Mouse (Mus musculus) urinary bladder, postnatal 36 days (tissue): ENCODE results near the gene Tmsb15b2.
A peak's percentile ranks its signal among the peaks of the same experiment; 100 is the strongest.
"Not testable (repeated sequence)": the region's sequence is repeated elsewhere in the genome, so short reads cannot be mapped to it uniquely, and the experiment has no call there.

Experiments used
- DNase-seq, 2 experiments: peaks; one replicate each; pipeline ENCODE4 v3.0.0; 2022; ENCODE audit warnings: low spot score in 2 of 2, mixed read lengths in 1 of 2

Tmsb15b2 gene

GRCm38 (mm10) chrX:136975397-136975796 is at the start of gene Tmsb15b2:
Tmsb15b2 (minus strand) TSS chrX:136975497.
- DNase-seq: not testable (repeated sequence)

- peak; percentile 22 to 46 for DNase-seq
Measured at GRCm38 (mm10) chrX:137019310-137019709, 44.0 kb upstream of the Tmsb15b2 start.

DNA sequence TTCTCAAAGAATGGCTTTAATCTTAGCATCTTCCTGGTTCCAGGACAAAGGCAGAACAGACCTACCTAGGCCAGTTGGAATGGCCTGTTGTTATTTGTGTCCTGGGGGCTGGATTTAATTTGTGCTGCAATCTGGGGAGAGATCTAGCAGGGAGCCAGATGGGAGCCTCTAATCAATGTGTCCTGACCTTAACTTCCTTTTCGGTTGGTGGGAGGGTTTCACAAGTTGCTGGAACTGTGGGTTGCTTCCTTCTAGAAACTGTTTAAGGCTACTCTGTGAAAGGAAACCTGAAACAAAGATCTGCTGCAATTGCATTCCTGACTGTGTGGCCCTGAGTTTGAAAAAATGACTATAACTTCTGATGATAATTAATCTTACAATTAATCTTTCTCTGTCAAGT is 42.4 kb upstream of the Tmsb15b2 start:
- DNase-seq: no peak

DNA sequence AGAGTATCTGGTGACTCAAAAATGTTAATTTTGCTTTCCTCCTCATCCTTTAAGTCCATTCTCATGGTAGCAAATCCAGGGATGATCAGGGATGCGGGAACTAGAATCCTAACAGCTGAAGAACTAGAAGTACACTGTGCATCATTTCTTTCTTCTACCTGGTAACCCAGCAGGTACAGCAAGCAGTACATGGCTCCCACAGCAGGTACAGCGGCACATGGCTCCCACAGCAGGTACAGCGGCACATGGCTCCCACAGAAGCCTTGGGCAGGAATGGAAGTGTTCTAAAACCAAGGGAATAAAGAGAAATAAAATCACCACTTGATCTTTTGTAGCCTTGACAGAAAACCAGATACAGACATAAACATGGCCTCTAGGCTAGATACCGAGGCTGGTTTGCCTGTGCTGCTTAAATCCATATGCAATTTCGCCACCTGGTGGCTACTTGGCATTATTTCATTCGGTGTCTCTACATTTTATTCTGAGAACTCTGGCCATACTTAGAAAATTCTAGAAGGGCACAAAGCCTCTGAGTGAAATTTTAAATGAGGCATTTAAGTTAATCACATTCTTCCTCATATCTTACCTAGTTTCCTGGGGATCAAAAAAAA is 39.9 kb upstream of the Tmsb15b2 start:
- peak in 1 of 2 experiments; percentile 22 for DNase-seq

DNA sequence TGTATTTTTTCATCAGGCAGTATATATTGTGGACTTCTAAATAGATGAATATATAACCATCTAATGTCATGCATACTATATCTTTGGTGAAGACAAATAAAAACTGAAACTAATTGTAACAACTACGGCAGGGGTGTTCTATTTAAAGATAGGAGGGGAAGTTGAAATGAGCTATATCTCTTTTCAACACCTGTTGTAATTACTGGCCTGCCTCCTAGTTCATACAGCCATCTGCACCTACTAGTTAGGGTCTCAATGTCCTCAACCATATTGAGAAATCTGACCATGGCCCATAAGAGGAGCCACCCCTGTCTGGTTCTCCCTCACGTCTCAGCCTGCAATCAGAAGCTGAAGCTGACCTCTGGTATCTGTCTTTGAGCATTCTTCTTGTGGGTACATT is 21.0 kb upstream of the Tmsb15b2 start:
- no peak for DNase-seq

DNA sequence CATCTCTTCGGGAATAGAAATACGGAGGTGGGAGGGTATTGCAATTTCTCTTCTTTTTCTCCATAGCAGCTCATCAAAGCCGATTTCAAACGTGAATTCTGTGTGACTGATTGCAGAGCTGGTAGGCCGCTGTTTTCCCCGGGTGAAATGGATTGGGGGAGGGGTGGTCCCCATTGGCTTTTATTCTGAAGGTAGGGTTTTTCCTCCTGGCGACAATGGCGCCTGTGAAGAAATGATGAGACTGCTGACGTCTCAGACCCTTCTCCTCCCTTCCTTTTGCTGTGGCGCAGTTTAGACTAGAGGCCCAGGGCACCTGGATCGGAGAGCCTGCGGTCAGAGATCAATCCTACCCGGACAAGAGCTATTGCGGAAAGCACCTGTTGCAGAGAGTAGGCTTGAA is 18.3 kb upstream of the Tmsb15b2 start:
- no peak for DNase-seq

GRCm38 (mm10) chrX:136992978-136993547 is 17.8 kb upstream of the Tmsb15b2 start, which contains the start of gene Zcchc18:
Zcchc18 (plus strand) TSS chrX:136993155.
- peak in 1 of 2 experiments; percentile 5 for DNase-seq

DNA sequence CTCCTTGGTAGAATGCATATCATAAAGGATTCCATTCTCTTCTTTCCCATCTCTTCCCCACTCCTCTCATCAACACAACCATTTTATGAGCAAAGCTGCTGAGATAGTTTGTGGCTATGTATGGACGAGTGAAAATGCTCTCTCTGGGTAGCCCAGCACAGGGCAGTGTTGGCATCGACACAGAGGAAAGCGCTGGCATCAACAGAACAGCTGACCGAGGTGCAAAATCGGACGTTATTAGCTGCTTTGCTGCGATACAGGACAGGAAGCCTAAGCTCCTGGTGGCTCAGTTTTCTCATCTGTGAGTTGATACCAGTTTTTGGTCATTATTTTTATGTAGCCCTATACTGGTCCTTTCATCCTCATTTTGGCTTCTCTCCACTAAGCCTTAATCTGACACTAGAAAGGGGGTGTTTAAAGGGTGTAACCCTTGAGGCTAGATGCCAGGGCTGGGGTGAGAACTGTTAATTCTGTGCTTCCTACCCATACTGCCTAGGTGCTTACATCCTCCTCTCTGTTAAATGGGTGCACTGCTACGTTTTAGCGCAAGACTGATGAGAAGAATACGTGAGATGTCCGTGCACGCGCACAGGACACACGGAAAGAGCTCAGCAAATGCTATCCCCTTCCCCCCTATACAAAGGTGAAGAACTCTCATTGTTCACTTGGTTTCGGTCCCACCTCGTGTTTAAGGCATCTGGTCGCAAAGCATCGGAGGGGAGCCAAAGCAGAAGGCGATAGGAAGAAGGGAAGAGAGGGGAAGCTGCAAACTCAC is 17.1 kb upstream of the Tmsb15b2 start:
- DNase-seq: no peak

- no peak for DNase-seq
Measured at GRCm38 (mm10) chrX:136991274-136991673, 16.0 kb upstream of the Tmsb15b2 start.

DNA sequence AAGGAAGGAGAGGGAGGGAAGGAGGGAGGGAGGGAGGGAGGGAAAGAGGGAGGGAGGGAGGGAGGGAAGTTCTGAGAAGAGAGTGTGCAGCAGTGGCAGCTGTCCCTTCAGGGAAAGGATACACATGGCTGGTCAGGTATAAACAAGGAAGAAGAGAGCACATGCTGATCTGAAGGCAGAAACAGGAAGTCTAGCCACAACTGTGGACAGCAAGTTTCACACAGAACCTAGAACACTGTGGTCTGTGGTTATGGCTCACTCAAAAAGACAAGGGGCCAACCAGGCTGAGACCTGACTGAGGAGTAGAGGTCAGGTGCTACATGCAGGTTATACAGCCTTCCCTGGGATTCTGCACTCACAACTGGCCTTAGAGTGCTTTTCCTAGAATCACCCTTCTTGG is 10.7 kb upstream of the Tmsb15b2 start:
- DNase-seq: no peak

DNA sequence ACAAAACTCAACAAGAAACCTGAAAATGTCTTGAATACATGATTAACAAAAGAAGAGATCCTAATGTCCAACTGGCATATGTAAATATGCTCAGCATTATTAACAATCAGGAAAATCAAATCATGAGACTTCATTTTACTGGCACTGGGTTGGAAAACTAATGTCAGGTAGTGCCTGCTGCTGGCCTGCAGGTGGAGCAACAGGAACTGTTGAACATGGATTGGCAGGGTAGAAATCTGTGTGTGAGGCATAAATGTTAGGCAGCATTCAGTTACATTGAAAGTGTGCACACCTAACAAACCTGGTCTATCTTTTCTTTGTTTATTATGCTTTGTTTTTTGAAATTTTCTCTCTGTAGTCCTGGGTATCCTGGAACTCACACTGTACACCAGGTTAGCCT is 3.3 kb upstream of the Tmsb15b2 start:
- DNase-seq: no peak

DNA sequence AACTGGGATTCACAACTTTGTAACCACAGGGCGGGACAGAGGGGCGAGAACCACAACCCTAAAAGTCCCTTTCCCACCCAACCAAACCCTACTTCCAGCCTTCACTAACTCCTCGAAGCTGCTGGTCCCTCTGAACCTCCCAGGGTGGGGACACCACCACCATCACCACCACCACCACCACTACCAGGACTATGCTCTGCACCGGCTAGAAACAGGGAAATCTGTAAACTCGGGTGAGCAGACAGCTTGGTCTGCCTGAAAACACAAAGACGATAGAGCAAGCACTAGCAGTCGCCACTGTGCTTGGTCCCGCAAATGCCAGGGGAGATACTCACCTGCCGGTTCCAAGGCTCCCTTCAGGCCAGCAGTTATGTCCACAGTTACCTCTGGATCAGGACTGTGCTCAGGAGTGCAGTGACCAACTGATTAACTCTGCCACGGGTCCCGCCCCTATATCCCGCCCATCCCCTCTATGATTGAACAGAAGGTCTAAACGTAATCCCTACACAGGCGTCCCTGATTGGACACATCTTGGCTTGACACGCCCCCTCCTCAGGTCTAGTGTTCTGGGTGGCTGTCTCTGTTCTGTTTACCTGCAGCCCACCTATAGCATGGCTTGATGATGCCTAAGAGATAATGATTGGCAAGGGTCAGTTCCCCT is 1.3 kb upstream of the Tmsb15b2 start, which contains the start of the genes Tmsb15l and Tmsb15b1:
Tmsb15l (minus strand) TSS at position 446 of the 661 bp plus-strand sequence.
Tmsb15b1 (minus strand) TSS at position 451 of the 661 bp plus-strand sequence.
- peak; percentile 1 to 14 for DNase-seq

DNA sequence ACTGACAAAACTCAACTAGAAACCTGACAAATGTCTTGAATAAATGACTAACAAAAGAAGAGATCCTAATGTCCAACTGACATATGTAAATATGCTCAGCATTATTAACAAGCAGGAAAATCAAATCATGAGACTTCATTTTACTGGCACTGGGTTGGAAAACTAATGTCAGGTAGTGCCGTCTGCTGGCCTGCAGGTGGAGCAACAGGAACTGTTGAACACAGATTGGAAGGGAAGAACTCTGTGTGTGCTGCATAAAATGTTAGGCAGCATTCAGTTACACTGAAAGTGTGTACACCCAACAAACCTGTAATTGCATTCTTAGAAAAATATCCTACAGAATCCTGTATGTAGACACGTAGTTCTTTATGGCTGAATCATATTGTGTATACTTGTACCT is 15.6 kb downstream of the Tmsb15b2 start:
- no peak for DNase-seq

GRCm38 (mm10) chrX:136958300-136958699 is 17.0 kb downstream of the Tmsb15b2 start:
- DNase-seq: not testable (repeated sequence)

DNA sequence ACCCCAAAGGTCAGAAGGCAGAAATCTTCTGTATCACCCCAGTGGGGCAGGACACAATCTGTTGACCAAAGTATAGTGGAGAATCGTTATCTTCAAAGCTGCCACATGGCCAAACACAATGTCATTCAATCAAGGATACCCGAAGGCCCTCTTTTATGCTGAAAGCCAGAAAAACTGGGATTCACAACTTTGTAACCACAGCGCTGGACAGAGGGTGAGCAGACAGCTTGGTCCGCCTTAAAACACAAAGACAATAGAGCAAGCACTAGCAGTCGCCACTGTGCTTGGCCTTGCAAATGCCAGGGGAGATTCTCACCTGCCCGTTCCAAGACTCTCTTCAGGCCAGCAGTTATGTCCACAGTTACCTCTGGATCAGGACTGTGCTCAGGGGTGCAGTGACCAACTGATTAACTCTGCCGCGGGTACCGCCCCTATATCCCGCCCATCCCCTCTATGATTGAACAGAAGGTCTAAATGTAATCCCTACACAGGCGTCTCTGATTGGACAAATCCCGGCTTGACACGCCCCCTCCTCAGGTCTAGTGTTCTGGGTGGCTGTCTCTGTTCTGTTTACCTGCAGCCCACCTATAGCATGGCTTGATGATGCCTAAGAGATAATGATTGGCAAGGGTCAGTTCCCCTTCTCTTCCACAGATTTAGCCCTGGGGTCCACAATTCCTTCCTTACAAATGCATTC is 17.6 kb downstream of the Tmsb15b2 start:
- DNase-seq: peak in 1 of 2 experiments; percentile 61

DNA sequence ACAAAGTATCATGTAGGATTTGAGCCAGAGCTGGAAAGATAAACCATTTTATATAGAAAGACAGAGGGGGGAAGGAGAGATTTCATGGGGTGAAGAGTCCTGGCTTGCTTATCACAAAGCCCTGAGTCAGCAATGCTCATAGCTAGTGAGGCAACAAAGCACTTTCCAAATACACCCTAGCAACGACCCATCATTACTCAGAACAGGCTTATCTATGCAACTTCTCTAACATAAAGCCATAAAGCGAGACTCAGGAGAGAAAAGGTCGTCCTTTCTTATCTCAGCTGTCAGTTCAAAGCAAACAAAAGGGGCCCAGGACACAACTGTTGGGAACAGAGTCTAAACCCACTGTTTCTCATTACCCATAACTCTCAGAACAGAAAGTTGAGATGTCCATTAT is 37.3 kb downstream of the Tmsb15b2 start:
- no peak for DNase-seq

DNA sequence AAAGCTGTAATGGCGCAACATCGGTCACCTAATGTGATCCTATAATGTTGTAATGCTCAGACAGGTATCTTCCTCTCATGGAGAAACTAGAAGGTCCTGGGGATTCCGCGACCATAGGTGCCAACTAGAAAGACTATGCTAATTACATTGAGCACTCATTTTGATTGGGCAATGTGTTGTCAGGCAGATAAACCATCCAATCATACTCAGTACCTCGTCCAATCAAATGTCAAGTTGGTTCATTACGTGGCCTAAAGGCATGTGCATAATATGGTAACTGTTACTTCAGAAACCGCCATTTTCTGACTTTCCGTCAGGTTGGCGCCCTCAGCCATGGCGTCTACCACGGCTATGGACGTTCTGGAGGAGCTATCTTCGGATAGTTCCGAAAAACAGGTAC is 48.3 kb downstream of the Tmsb15b2 start, which contains the start of gene H2bfm:
H2bfm (plus strand) TSS at position 295 of the 400 bp plus-strand sequence.
- no peak for DNase-seq

GRCm38 (mm10) chrX:136925863-136926262 is 49.4 kb downstream of the Tmsb15b2 start:
- no peak for DNase-seq
